Mouse (Mus musculus): ENCODE results near the gene Card6.

Card6 gene

DNA sequence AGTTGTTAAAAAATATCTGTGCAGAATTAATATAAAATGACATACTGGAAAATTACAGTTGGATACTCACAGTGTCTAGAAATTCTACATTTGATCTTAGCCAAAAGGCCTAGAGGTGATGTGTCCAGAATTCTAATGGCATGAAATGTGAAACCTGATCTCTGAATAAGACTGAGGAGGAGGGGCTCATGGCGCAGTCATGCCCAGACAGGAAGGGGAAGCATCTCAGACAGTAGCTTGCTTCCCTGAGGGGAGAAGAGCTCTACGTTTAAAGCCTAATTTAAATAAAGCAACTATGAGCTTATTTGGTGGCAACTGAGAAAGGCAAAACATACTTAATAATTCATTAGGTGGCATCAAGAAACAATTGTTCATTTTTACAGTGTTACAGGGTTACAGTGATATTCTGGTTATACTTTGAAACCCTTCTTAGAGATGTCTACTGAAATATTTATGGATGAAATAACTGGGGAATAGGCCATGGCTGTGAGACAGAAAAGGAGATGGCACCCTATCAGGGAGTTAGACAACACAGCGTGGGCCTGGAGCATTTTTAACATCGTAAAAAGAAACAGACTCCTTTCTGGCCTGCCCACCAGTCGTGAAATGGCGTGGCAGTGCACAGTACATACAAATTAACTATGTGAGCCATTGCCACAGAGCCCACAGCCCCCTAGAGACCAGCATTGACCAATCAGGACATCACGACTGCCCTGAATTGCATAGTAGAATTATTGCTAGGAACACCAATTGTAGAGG, 19.3 kb downstream of the Card6 start:
- no peak for DNase-seq (ENCODE audit: low spot score)

- peak; percentile 13 for DNase-seq (ENCODE audit: low spot score)
These were observed 22.2 kb downstream of the Card6 start for GRCm38 (mm10) chr15:5086162-5086561.

GRCm38 (mm10) chr15:5081235-5081634, 27.1 kb downstream of the Card6 start:
- no peak for DNase-seq (ENCODE audit: low spot score)

GRCm38 (mm10) chr15:5068801-5069518, 39.4 kb downstream of the Card6 start:
- peak; percentile 26 for DNase-seq (ENCODE audit: low spot score)

- peak; percentile 46 for DNase-seq (ENCODE audit: low spot score)
These were observed 44.7 kb downstream of the Card6 start, which contains the start of gene C7 for GRCm38 (mm10) chr15:5063635-5064034. TSS of gene C7 (minus strand) at chr15:5063740.

Measured in lung, postnatal 25 days (tissue).